Mouse (Mus musculus): ENCODE data around the gene Triap1. TPM values are rescaled to one million over a fixed set of nuclear protein-coding genes. Genes with fewer than 3 reads are reported as not detected.

The Triap1 gene
- total and polyA plus RNA-seq, 3 experiments, result 59.2 to 63.2 TPM; not detected in 1

- peaks cover 43% of the 10 kb centered on the region for H3K79me2 ChIP-seq (ENCODE audit: control insufficient read depth, insufficient read depth, low read length, poor library complexity)
- H3K27ac ChIP-seq (ENCODE audit: control insufficient read depth, low read depth, low read length), result peak within 1 kb of the TSS; percentile 83
- H3K36me3 ChIP-seq (ENCODE audit: control insufficient read depth in 1 of 2, insufficient read depth in 2 of 2, low read length in 2 of 2), result peaks cover 4 to 9% of the 10 kb centered on the region in 2 experiments
- H3K27me3 ChIP-seq (ENCODE audit: control insufficient read depth in 1 of 2, insufficient read depth in 2 of 2, low read length in 2 of 2), result no peaks in the 10 kb centered on the region
- peak within 1 kb of the TSS; percentile 89 for H3K9ac ChIP-seq (ENCODE audit: control insufficient read depth, low read depth, low read length, poor library complexity, severe bottlenecking)
- H3K4me3 ChIP-seq (ENCODE audit: control insufficient read depth in 1 of 2, insufficient read depth in 1 of 2, low read depth in 2 of 2, low read length in 2 of 2), result peak within 1 kb of the TSS; percentile 69 to 93
- H3K9me3 ChIP-seq (replicated peaks; ENCODE audit: insufficient read depth, low read length), result no peaks in the 10 kb centered on the region
- H3K4me1 ChIP-seq (ENCODE audit: control insufficient read depth in 1 of 2, insufficient read depth in 2 of 2, low read length in 2 of 2), result peaks cover 4 to 8% of the 10 kb centered on the region in 2 experiments; a peak in 3 of 4 replicates
- DNase-seq (ENCODE audit: low read depth, low spot score), result peak; percentile 99
- TF ChIP-seq TAL1 (IDR thresholded peaks at IDR 0.05; ENCODE audit: low read length), result no peak
- TF ChIP-seq BHLHE40 (IDR thresholded peaks at IDR 0.05; ENCODE audit: borderline replicate concordance, low read depth, low read length), result no peak
- TF ChIP-seq SMC3 (IDR thresholded peaks at IDR 0.05; ENCODE audit: low read depth, low read length), result no peak
- no peak for TF ChIP-seq CTCF (IDR thresholded peaks at IDR 0.05 in 2 of 3, conservative IDR thresholded peaks at IDR 0.05 in 1 of 3; ENCODE audit: control insufficient read depth in 1 of 3, insufficient read depth in 1 of 3, low read depth in 2 of 3, low read length in 3 of 3, poor library complexity in 1 of 3, severe bottlenecking in 1 of 3)
- no peak for TF ChIP-seq MEF2A (IDR thresholded peaks at IDR 0.05; ENCODE audit: extremely low read depth, insufficient replicate concordance, low read depth, low read length, poor library complexity, severe bottlenecking)
- peak in 1 of 2 experiments; percentile 95; a peak in 2 of 4 replicates for TF ChIP-seq POLR2A (IDR thresholded peaks at IDR 0.05; ENCODE audit: control insufficient read depth in 1 of 2, insufficient read depth in 1 of 2, low read depth in 1 of 2, low read length in 2 of 2, poor library complexity in 1 of 2)
- peak; percentile 84 for TF ChIP-seq ZMIZ1 (IDR thresholded peaks at IDR 0.05; ENCODE audit: low read depth, low read length)
- TF ChIP-seq TBP (IDR thresholded peaks at IDR 0.05; ENCODE audit: low read depth, low read length), result peak; percentile 60; the same call in 1 of the 2 replicates
- TF ChIP-seq MAZ (IDR thresholded peaks at IDR 0.05; ENCODE audit: low read depth, low read length), result peak; percentile 16; the same call in 1 of the 2 replicates
- TF ChIP-seq TCF12 (IDR thresholded peaks at IDR 0.05; ENCODE audit: low read depth, low read length), result peak; percentile 51; the same call in 1 of the 2 replicates
- no peak for TF ChIP-seq ZKSCAN1 (IDR thresholded peaks at IDR 0.05; ENCODE audit: low read depth, low read length)
- TF ChIP-seq RAD21 (IDR thresholded peaks at IDR 0.05; ENCODE audit: low read depth, low read length), result no peak
- TF ChIP-seq E2F4 (IDR thresholded peaks at IDR 0.05; ENCODE audit: borderline replicate concordance, low read depth, low read length), result no peak
- peak; percentile 52; the same call in 1 of the 2 replicates for TF ChIP-seq MXI1 (IDR thresholded peaks at IDR 0.05; ENCODE audit: low read depth, low read length)
- no peak for TF ChIP-seq ZNF384 (IDR thresholded peaks at IDR 0.05; ENCODE audit: low read depth, low read length)
- no peak for TF ChIP-seq UBTF (IDR thresholded peaks at IDR 0.05; ENCODE audit: borderline replicate concordance, insufficient read depth, low read depth, low read length)
- no peak for TF ChIP-seq GATA1 (IDR thresholded peaks at IDR 0.05; ENCODE audit: low read depth, low read length)
- TF ChIP-seq USF2 (IDR thresholded peaks at IDR 0.05; ENCODE audit: borderline replicate concordance in 1 of 2, insufficient read depth in 1 of 2, low read depth in 1 of 2, low read length in 2 of 2), result no peak
- TF ChIP-seq KAT2A (conservative IDR thresholded peaks at IDR 0.05; ENCODE audit: low read depth, low read length), result peak; percentile 76; the same call in 1 of the 2 replicates
- no peak for TF ChIP-seq POLR2AphosphoS5 (IDR thresholded peaks at IDR 0.05; ENCODE audit: borderline replicate concordance, low read depth, low read length)
- TF ChIP-seq MYB (IDR thresholded peaks at IDR 0.05; ENCODE audit: low read depth, low read length), result no peak
- peak; percentile 98 for TF ChIP-seq NRF1 (IDR thresholded peaks at IDR 0.05; ENCODE audit: insufficient read depth, low read depth, low read length, poor library complexity, severe bottlenecking)
- TF ChIP-seq SIN3A (IDR thresholded peaks at IDR 0.05; ENCODE audit: low read length), result peak; percentile 79; the same call in 1 of the 2 replicates
- no peak for TF ChIP-seq EP300 (IDR thresholded peaks at IDR 0.05; ENCODE audit: low read depth in 1 of 2, low read length in 2 of 2)
- TF ChIP-seq CHD1 (IDR thresholded peaks at IDR 0.05; ENCODE audit: low read depth, low read length), result no peak
- TF ChIP-seq NELFE (IDR thresholded peaks at IDR 0.05; ENCODE audit: low read depth, low read length), result peak; percentile 97
- TF ChIP-seq GABPA (IDR thresholded peaks at IDR 0.05; ENCODE audit: low read depth, low read length), result no peak
- no peak for TF ChIP-seq RCOR1 (IDR thresholded peaks at IDR 0.05; ENCODE audit: low read depth, low read length)
- TF ChIP-seq MAX (IDR thresholded peaks at IDR 0.05; ENCODE audit: low read length), result no peak; the same call in 1 of the 2 replicates
- no peak for TF ChIP-seq ZC3H11A (IDR thresholded peaks at IDR 0.05; ENCODE audit: low read depth, low read length)
- TF ChIP-seq CHD2 (IDR thresholded peaks at IDR 0.05; ENCODE audit: low read length), result no peak
- 0 out of 2 replicates have a peak, but pooled peaks have one; percentile 1 for TF ChIP-seq ETS1 (IDR thresholded peaks at IDR 0.05; ENCODE audit: low read depth, low read length)
- TF ChIP-seq HCFC1 (IDR thresholded peaks at IDR 0.05; ENCODE audit: low read depth, low read length), result peak; percentile 91
- TF ChIP-seq MAFK (IDR thresholded peaks at IDR 0.05; ENCODE audit: borderline replicate concordance, low read depth, low read length), result no peak
- no peak for TF ChIP-seq USF1 (IDR thresholded peaks at IDR 0.05; ENCODE audit: low read depth, low read length)
- TF ChIP-seq POLR2AphosphoS2 (IDR thresholded peaks at IDR 0.05; ENCODE audit: low read length), result peak; percentile 79; the same call in 1 of the 2 replicates
These were observed 7.7 kb downstream of the Triap1 start, which contains the start of gene Cox6a1 for GRCm38 (mm10) chr5:115348546-115349224. Gene Cox6a1 (minus strand): TSS chr5:115348981.
